Mouse (Mus musculus): ENCODE data around the gene Pcca. TPM values are rescaled to one million over a fixed set of nuclear protein-coding genes. Genes with fewer than 3 reads are reported as not detected.

Pcca gene
- polyA plus RNA-seq, 1 experiment: 18.8 TPM

DNA sequence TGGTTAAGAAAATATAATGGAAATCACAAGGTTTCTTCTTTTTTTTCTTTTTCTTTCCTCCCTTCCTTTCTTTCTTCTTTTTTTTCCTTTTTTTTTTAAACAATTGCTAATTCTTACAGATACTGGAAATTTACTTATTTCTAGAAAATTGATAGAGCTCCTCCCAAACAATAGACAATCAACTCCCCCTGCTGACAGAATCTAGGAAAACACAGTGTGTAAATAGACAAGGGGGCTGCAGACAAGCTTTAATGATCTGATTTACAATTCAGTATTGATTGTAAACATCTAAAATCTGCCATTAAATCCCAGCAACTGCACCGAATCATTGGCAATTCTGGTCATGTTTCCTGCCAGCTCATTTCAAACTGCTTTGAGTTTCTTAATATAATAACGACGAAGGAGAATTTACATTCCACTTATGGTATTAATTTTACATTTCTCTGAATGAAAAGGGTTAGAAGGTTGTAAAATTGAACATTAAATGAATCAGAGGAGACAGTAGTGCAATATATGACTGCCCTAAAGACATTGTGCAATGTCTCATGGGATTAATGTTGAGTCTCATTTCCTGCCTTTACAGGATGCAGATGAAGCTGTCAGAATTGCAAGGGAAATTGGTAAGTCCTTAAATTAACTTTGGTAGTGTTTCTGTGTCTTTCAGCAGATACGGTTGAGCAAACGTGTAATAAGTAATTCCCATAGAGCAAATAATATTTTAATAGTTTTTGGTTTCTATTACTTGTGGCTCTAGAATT is 103.9 kb downstream of the Pcca start:
- H3K36me3 ChIP-seq (ENCODE audit: control insufficient read depth, insufficient read depth): no peaks in the 10 kb centered on the region
- no peaks in the 10 kb centered on the region for H3K27me3 ChIP-seq (ENCODE audit: control insufficient read depth, insufficient read depth, insufficient read length)
- H3K4me2 ChIP-seq (ENCODE audit: low read depth): no peak overlapping the region
- no peaks in the 10 kb centered on the region for H3K79me2 ChIP-seq (ENCODE audit: control insufficient read depth, insufficient read depth)
- no peak overlapping the region for H3K4me3 ChIP-seq
- H3ac ChIP-seq (ENCODE audit: control insufficient read depth, insufficient read length): no peak overlapping the region
- TF ChIP-seq POLR2AphosphoS2 (IDR thresholded peaks at IDR 0.05; ENCODE audit: insufficient read length, low read depth) (no peak), USF1 (IDR thresholded peaks at IDR 0.05; ENCODE audit: low read depth) (no peak), MYOD1 (IDR thresholded peaks at IDR 0.05; ENCODE audit: control insufficient read depth in 1 of 3, insufficient read length in 2 of 3, low read depth in 2 of 3) (no peak), REST (IDR thresholded peaks at IDR 0.05; ENCODE audit: insufficient read depth, insufficient read length) (no peak), MYOG (IDR thresholded peaks at IDR 0.05; ENCODE audit: control insufficient read depth in 1 of 3, insufficient read depth in 1 of 3, insufficient read length in 2 of 3, low read depth in 2 of 3) (no peak), SRF (IDR thresholded peaks at IDR 0.05; ENCODE audit: control insufficient read depth, insufficient read length, low read depth) (no peak)

DNA sequence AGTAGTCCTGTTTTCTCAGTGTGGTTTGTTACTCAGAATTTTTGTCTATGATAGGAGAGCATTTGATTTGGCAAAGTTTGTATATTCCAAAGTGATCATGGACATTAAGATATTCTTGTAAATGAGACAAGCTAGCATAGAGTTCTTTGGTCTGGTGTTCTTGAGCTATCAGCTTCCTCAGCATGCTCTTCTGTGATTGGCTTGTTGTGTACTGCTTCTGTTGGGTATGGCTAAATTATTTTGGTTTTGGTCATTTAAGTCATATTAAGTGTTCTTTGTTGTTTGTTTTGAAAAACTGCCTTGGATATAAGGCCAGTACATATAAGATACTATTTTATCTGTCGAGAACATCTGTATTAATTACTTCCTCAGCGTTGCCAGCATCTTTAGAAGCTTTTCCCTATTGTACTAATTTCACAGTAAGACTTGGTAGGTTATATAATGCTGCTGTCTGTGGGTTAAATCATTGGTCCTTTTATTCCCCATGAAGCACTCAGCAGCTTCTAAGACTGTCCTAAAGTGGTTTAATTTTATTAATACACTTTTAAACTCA is 105.1 kb downstream of the Pcca start:
- Histone ChIP-seq H3K27me3 (ENCODE audit: control insufficient read depth, insufficient read depth, insufficient read length) (no peaks in the 10 kb centered on the region), H3K79me2 (ENCODE audit: control insufficient read depth, insufficient read depth) (no peaks in the 10 kb centered on the region), H3ac (ENCODE audit: control insufficient read depth, insufficient read length) (no peak overlapping the region), H3K4me3 (no peak overlapping the region), H3K4me2 (ENCODE audit: low read depth) (no peak overlapping the region), H3K36me3 (ENCODE audit: control insufficient read depth, insufficient read depth) (no peaks in the 10 kb centered on the region)
- no peak for TF ChIP-seq POLR2A (IDR thresholded peaks at IDR 0.05; ENCODE audit: insufficient read length, low read depth)
- TF ChIP-seq POLR2AphosphoS2 (IDR thresholded peaks at IDR 0.05; ENCODE audit: insufficient read length, low read depth): no peak
- TF ChIP-seq TCF3 (IDR thresholded peaks at IDR 0.05; ENCODE audit: insufficient read length, low read depth): no peak

DNA sequence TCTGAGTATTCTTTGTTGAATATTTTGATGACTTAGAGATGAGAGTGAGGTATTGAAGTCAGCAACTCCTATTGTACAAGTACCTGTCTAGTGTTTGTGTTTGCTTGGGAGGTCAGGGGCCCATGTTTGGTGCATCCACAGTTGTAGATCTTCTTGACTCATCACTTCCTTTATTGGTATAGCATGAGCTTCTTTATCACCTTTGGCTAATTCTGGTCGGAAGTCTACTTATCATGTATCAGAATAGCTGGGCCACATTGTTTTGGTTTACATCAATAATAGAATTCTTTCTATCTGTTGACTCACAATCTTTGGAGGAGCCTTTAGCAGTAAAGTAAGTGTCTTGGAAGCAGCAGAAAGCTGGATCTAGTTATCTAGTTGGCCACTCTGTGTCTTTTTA is 108.3 kb downstream of the Pcca start:
- no peak for TF ChIP-seq SRF (IDR thresholded peaks at IDR 0.05; ENCODE audit: control insufficient read depth, insufficient read length, low read depth)
- no peak for TF ChIP-seq TCF3 (IDR thresholded peaks at IDR 0.05; ENCODE audit: insufficient read length, low read depth)
- TF ChIP-seq E2F4 (IDR thresholded peaks at IDR 0.05; ENCODE audit: insufficient read depth): no peak
- TF ChIP-seq CEBPB (IDR thresholded peaks at IDR 0.05; ENCODE audit: insufficient read depth, poor library complexity, severe bottlenecking): no peak
- no peak for TF ChIP-seq POLR2A (IDR thresholded peaks at IDR 0.05; ENCODE audit: insufficient read length, low read depth)
- no peak for TF ChIP-seq MAX (IDR thresholded peaks at IDR 0.05; ENCODE audit: low read depth)
- TF ChIP-seq POLR2AphosphoS2 (IDR thresholded peaks at IDR 0.05; ENCODE audit: insufficient read length, low read depth): no peak
- no peak for TF ChIP-seq MYOD1 (IDR thresholded peaks at IDR 0.05; ENCODE audit: control insufficient read depth in 1 of 3, insufficient read length in 2 of 3, low read depth in 2 of 3)
- TF ChIP-seq TCF12 (IDR thresholded peaks at IDR 0.05; ENCODE audit: insufficient read depth, poor library complexity, severe bottlenecking): no peak
- TF ChIP-seq REST (IDR thresholded peaks at IDR 0.05; ENCODE audit: insufficient read depth, insufficient read length): no peak
- TF ChIP-seq MYOG (IDR thresholded peaks at IDR 0.05; ENCODE audit: control insufficient read depth in 1 of 3, insufficient read depth in 1 of 3, insufficient read length in 2 of 3, low read depth in 2 of 3): no peak
- no peak for TF ChIP-seq USF1 (IDR thresholded peaks at IDR 0.05; ENCODE audit: low read depth)
- H3K4me2 ChIP-seq (ENCODE audit: low read depth): no peak overlapping the region
- no peaks in the 10 kb centered on the region for H3K36me3 ChIP-seq (ENCODE audit: control insufficient read depth, insufficient read depth)
- no peaks in the 10 kb centered on the region for H3K79me2 ChIP-seq (ENCODE audit: control insufficient read depth, insufficient read depth)
- H3K27me3 ChIP-seq (ENCODE audit: control insufficient read depth, insufficient read depth, insufficient read length): no peaks in the 10 kb centered on the region
- H3K4me3 ChIP-seq: no peak overlapping the region
- no peak overlapping the region for H3ac ChIP-seq (ENCODE audit: control insufficient read depth, insufficient read length)

DNA sequence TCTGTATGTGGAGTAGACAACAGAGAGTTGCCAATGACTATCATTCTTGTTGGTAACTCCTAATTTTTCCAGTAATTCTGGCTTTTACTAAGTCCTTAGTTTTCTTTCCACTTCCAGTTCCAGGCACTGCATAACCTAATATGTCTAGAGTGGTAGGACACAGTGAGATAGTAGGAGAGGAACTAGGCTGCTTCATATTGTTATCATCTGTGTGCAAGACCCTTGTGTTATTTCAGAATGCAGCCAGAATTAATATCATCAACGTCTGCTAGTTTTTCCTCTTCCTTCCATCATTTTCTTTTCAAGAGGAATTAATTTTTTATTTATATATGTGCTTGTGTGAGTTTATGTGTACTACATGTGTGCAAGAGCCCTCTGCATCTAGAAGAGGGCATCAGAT is 114.1 kb downstream of the Pcca start:
- no peak overlapping the region for H3K4me3 ChIP-seq
- H3K4me2 ChIP-seq (ENCODE audit: low read depth): no peak overlapping the region
- no peaks in the 10 kb centered on the region for H3K27me3 ChIP-seq (ENCODE audit: control insufficient read depth, insufficient read depth, insufficient read length)
- H3K79me2 ChIP-seq (ENCODE audit: control insufficient read depth, insufficient read depth): no peaks in the 10 kb centered on the region
- TF ChIP-seq POLR2AphosphoS2 (IDR thresholded peaks at IDR 0.05; ENCODE audit: insufficient read length, low read depth): no peak
- TF ChIP-seq TCF12 (IDR thresholded peaks at IDR 0.05; ENCODE audit: insufficient read depth, poor library complexity, severe bottlenecking): no peak
- TF ChIP-seq E2F4 (IDR thresholded peaks at IDR 0.05; ENCODE audit: insufficient read depth): no peak
- TF ChIP-seq POLR2A (IDR thresholded peaks at IDR 0.05; ENCODE audit: insufficient read length, low read depth): no peak
- TF ChIP-seq MYOG (IDR thresholded peaks at IDR 0.05; ENCODE audit: control insufficient read depth in 1 of 3, insufficient read depth in 1 of 3, insufficient read length in 2 of 3, low read depth in 2 of 3): no peak
- TF ChIP-seq REST (IDR thresholded peaks at IDR 0.05; ENCODE audit: insufficient read depth, insufficient read length): no peak
- TF ChIP-seq TCF3 (IDR thresholded peaks at IDR 0.05; ENCODE audit: insufficient read length, low read depth): no peak
- no peak for TF ChIP-seq CEBPB (IDR thresholded peaks at IDR 0.05; ENCODE audit: insufficient read depth, poor library complexity, severe bottlenecking)
- TF ChIP-seq MYOD1 (IDR thresholded peaks at IDR 0.05; ENCODE audit: control insufficient read depth in 1 of 3, insufficient read length in 2 of 3, low read depth in 2 of 3): no peak
- no peaks in the 10 kb centered on the region for H3K36me3 ChIP-seq (ENCODE audit: control insufficient read depth, insufficient read depth)
- H3ac ChIP-seq (ENCODE audit: control insufficient read depth, insufficient read length): no peak overlapping the region

DNA sequence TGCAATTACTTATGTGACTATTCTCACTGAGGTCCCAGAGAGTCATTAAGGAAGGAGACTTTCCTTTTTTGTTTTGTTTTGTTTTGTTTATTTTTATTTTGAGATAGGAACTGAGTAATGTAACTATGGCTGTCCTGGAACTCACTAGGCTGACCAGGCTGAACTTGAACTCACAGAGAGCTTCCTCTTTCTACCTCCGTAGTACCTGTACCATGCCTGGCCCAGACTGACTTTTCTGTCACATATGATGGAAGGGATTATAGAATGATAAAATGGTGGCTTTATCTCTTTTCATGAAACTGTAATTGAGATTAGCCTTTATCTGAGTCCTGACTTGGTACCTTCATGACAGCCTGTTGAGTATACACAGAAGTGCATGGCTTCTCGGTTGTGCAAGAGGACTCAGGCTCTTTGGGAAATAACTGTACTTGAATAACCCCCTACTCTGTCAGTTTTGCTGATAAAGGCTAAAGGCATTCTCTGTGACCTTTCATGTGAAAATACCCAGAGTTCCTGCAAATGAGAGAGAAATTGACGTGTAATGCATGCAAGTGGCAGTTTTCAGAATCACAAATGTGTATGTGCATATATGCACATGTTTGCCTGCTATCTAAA is 115.3 kb downstream of the Pcca start:
- Histone ChIP-seq H3K79me2 (ENCODE audit: control insufficient read depth, insufficient read depth) (no peaks in the 10 kb centered on the region), H3ac (ENCODE audit: control insufficient read depth, insufficient read length) (no peak overlapping the region), H3K4me2 (ENCODE audit: low read depth) (no peak overlapping the region), H3K27me3 (ENCODE audit: control insufficient read depth, insufficient read depth, insufficient read length) (no peaks in the 10 kb centered on the region), H3K4me3 (no peak overlapping the region), H3K36me3 (ENCODE audit: control insufficient read depth, insufficient read depth) (no peaks in the 10 kb centered on the region)
- TF ChIP-seq CEBPB (IDR thresholded peaks at IDR 0.05; ENCODE audit: insufficient read depth, poor library complexity, severe bottlenecking): no peak
- TF ChIP-seq MYOG (IDR thresholded peaks at IDR 0.05; ENCODE audit: control insufficient read depth in 1 of 3, insufficient read depth in 1 of 3, insufficient read length in 2 of 3, low read depth in 2 of 3): no peak
- TF ChIP-seq MYOD1 (IDR thresholded peaks at IDR 0.05; ENCODE audit: control insufficient read depth in 1 of 3, insufficient read length in 2 of 3, low read depth in 2 of 3): no peak
- no peak for TF ChIP-seq USF1 (IDR thresholded peaks at IDR 0.05; ENCODE audit: low read depth)
- no peak for TF ChIP-seq TCF3 (IDR thresholded peaks at IDR 0.05; ENCODE audit: insufficient read length, low read depth)
- TF ChIP-seq TCF12 (IDR thresholded peaks at IDR 0.05; ENCODE audit: insufficient read depth, poor library complexity, severe bottlenecking): no peak
- TF ChIP-seq REST (IDR thresholded peaks at IDR 0.05; ENCODE audit: insufficient read depth, insufficient read length): no peak
- no peak for TF ChIP-seq SRF (IDR thresholded peaks at IDR 0.05; ENCODE audit: control insufficient read depth, insufficient read length, low read depth)
- TF ChIP-seq MAX (IDR thresholded peaks at IDR 0.05; ENCODE audit: low read depth): no peak
- TF ChIP-seq POLR2A (IDR thresholded peaks at IDR 0.05; ENCODE audit: insufficient read length, low read depth): no peak
- TF ChIP-seq POLR2AphosphoS2 (IDR thresholded peaks at IDR 0.05; ENCODE audit: insufficient read length, low read depth): no peak
- TF ChIP-seq E2F4 (IDR thresholded peaks at IDR 0.05; ENCODE audit: insufficient read depth): no peak

All from myocyte (in vitro differentiated cells).